Mouse (Mus musculus): ENCODE measurements around the gene Sebox.

DNA sequence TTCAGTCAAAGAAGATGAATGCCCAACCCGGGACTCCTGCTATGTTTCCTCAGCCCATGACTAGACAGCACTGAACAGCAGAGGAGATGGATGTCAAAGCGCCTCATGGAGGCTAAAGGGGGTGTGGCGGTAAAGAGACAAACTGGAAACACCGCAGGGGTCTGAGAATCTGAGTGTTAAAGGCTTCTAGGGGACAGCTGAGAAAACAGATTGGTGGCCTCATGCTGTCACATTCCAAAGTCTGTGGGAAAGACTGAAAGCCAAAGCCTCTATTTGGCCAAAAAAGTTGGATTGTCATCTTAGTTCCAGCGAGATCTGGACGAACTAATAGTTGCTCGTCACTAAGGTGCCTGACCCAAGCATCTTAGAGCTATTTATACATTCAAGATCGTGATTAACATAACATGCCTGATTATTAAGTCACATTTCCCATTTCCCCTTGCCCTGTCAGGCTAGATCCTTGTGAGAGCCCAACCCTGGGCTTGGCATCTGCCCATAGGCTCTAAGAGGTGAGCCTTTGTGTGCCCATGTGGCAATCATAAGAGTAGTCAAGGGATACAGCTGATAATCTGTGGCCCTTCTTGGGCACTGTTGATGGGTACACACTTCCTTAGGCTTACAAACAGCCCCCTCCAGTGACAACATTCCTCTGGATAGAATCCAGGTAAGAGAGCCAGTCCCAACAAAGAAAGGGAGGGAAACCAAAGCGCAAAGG, 20.2 kb downstream of the Sebox start:
- TF ChIP-seq GATA1 (IDR thresholded peaks at IDR 0.05; ENCODE audit: borderline replicate concordance, low read length) (no peak), FLI1 (IDR thresholded peaks at IDR 0.05; ENCODE audit: low read length) (no peak)

Data from megakaryocyte, embryonic 14.5 days (primary cell).